Mouse (Mus musculus) mouse trophoblast stem cell (cell line): ENCODE measurements at regions not wholly inside any gene's neighbourhood (a gene's known extent, or its start where the extent isn't known, plus 50 kb on each side); places are given as distances from the start of the nearest gene placed in this dataset.

Experiments used
- in situ Hi-C, 2 experiments: fragments of 300-500 bp; cut with MseI, MboI; formaldehyde crosslinking; loops; 2 replicates in 1 of 2; 3 replicates in 1 of 2; pipeline ENCODE4 v1.15.1; 2025

DNA sequence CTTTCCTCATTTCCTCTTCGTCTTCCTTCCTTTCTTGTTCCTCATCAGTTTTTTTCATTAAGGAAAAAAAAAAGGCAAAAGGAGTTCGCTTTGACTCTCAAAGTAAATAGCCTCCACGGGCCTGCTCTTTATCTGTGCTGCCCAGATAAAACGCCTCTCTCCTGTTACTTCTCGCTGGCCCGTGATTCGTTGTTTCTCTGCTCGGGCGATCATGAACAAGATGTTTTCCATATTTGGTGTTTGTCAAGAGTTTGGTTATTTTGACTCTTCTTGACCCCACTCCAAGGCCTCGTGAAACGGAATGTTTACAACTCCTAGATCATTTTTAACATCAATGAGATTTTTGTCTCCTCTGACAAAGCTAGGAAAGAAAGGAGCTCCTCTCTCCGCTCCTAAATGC is 288.4 kb upstream of the Atp5g3 start:
- in situ Hi-C loops, result no loop called here

GRCm38 (mm10) chr2:74187963-74188790 is 277.1 kb upstream of the Atp5g3 start:
- in situ Hi-C loops, result no loop called here

GRCm38 (mm10) chr2:74178106-74178505 is 267.0 kb upstream of the Atp5g3 start:
- in situ Hi-C loops, result no loop called here

DNA sequence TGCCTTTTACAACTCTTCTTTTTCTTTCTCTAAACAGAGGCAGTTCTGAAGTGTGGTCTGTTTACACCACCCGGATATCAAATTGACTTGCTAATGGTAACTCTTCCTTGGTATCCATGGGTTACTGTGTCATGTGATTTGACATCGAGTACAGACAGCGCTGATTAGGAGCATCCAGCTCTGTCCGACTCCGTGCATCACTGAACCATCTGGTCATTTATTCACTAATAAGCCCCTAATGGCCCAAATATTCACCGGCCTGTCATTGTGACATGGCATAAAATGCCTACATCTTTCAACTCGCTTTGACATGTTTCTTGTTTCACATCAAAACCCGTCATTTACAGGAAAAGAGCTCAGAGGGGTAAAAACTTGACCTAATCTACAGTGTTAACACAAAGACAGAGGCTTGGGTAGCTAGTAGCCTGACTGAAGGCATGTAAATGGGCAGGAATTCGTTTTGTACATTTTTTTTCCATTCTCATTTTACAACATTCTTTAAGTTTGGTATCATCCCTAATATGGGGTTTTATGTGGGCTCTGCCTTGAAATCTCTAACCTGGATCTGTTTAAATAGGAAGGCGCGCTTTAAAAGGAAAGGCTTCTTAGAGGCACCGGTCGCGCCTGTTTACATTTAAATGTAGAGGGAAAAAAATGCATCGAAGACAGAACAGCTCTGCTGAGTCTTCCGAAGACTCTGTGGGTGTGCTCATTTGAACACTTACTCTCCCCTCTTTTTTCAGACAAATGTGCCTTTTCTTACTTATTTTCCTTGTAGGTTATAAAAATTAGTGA is 257.8 kb upstream of the Atp5g3 start:
- in situ Hi-C loops, result no loop called here

DNA sequence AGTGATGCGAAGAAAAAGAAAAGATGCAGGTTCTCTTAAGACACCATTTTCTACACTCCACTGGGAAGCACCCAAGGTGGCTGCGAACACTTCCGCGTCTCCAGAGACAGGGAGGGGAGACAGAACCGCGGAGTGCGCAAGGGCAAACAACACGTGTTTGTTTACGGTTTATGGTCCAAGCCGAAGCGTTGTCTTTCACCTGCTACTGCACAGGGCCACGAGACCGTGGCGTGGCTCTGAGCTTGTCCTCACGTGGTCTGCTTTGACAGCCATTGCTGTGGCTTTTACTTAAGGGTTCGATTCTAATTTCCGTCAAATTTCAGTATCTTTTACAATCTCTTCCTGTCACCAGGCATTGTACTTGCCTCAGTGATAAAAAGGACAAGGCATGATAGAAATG is 257.2 kb upstream of the Atp5g3 start:
- in situ Hi-C loops, result no loop called here

DNA sequence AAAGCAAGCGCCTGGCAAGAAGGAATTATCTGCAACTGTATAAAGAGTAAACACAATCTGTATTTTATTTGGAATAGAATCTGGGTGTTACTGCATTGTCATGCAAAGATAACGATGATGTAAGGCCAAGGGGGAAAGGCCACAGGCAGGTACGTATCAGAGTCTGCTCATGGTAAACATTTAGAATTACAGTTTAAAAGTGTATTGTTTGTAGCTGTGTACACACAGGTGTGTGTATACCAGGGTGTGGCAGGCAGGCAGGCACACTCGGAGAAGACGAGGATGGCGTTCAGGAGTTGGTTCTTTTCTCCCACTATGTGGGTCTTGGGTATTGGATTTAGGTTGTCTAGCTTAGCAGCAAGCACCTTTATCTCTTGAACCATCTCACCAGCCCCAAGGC is 242.9 kb upstream of the Atp5g3 start:
- in situ Hi-C loops, result no loop called here

GRCm38 (mm10) chr2:74153247-74153850 is 242.2 kb upstream of the Atp5g3 start:
- in situ Hi-C loops, result no loop called here

GRCm38 (mm10) chr2:74152534-74153246 is 241.6 kb upstream of the Atp5g3 start:
- in situ Hi-C loops, result no loop called here

DNA sequence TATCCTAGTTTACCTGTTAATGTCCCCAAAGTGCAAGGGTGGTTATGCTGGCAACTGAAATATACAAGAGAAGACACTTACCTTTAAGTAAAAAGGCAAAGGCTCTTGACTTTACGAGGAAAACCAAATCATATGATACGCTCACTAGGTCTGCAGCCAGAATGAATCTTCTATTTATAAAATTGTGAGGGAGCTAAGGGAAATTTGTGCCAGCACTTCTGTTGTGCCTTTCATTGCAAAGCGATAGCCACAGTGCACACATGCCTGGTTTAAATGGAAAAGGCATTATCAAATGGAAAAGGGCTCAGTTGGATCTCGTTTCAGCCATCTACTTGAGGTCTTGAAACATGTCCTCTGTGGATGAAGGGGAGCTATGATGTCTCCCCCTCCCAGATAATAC is 236.1 kb upstream of the Atp5g3 start:
- in situ Hi-C loops, result no loop called here

- in situ Hi-C loops, result no loop called here
Observed at GRCm38 (mm10) chr2:74136624-74137003, 225.5 kb upstream of the Atp5g3 start.

- in situ Hi-C loops, result no loop called here
Observed at GRCm38 (mm10) chr2:74135963-74136623, 225.0 kb upstream of the Atp5g3 start.

- in situ Hi-C loops, result no loop called here
Observed at GRCm38 (mm10) chr2:74130141-74130588, 219.0 kb upstream of the Atp5g3 start.

DNA sequence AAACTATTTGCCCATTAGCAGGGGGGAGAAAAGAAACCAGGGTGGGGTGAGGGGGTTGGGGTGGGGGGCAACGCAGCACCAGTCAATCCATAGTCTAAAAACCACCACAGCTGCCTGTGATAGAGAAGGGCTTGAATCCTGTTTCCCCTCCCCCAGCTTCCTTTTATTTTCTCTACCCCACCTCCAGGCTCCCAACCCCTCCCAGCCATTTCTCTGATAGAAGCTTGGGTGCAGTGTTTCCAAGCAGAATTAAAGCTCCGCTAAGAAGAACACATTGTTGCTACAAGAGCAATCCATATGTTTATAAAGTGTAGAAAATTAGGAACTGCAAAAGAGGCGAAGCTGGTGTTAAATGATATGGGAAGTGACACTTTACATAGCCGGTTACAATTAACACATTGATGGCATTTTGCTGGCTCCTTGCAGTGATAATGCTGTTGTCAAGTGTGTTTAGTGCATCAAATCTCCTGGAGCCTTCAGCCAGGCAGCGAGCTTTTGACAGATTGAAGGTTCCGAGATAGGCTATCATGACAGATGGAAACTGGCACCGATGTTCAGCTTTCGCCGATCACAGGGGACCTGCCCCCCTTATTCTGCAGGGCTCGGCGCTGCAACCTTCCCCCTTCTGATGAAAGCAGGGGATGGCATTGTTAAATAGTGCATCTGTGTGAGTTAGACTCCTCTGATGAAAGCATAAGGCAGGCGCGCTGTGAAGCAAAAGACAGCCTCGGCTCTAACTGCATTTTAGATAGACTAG is 217.8 kb upstream of the Atp5g3 start:
- in situ Hi-C loops, result no loop called here

DNA sequence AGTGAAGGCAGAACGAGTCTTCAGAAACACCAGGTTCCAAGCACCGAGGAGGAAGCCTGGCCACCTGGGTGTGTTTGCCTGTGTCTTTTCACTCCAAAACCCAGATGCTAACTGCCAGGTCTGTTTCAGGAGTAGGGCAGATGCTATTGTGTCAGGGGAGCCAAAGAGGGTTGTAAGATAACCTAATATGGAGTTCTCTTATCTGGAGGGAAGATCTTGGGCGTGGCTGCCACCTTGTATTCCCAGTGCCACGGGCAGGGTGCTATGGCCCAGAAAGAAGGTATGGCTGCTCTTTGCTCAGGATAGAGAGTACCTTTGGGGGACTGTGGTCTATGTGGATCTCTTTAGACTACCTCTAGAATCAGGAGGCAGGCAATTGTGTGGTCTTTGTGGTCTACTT is 216.0 kb upstream of the Atp5g3 start:
- in situ Hi-C loops, result no loop called here

- in situ Hi-C loops, result no loop called here
Observed at GRCm38 (mm10) chr2:74124252-74124651, 213.1 kb upstream of the Atp5g3 start.

GRCm38 (mm10) chr2:74123360-74124074 is 212.4 kb upstream of the Atp5g3 start:
- in situ Hi-C loops, result no loop called here

GRCm38 (mm10) chr2:74122937-74123336 is 211.8 kb upstream of the Atp5g3 start:
- in situ Hi-C loops, result no loop called here

- in situ Hi-C loops, result no loop called here
Observed at GRCm38 (mm10) chr2:74120051-74120450, 208.9 kb upstream of the Atp5g3 start.

- in situ Hi-C loops, result no loop called here
Observed at GRCm38 (mm10) chr2:74119167-74119937, 208.2 kb upstream of the Atp5g3 start.
